8 mouse cellular contexts compared by ENCODE assay signal in the genomic region with DNA sequence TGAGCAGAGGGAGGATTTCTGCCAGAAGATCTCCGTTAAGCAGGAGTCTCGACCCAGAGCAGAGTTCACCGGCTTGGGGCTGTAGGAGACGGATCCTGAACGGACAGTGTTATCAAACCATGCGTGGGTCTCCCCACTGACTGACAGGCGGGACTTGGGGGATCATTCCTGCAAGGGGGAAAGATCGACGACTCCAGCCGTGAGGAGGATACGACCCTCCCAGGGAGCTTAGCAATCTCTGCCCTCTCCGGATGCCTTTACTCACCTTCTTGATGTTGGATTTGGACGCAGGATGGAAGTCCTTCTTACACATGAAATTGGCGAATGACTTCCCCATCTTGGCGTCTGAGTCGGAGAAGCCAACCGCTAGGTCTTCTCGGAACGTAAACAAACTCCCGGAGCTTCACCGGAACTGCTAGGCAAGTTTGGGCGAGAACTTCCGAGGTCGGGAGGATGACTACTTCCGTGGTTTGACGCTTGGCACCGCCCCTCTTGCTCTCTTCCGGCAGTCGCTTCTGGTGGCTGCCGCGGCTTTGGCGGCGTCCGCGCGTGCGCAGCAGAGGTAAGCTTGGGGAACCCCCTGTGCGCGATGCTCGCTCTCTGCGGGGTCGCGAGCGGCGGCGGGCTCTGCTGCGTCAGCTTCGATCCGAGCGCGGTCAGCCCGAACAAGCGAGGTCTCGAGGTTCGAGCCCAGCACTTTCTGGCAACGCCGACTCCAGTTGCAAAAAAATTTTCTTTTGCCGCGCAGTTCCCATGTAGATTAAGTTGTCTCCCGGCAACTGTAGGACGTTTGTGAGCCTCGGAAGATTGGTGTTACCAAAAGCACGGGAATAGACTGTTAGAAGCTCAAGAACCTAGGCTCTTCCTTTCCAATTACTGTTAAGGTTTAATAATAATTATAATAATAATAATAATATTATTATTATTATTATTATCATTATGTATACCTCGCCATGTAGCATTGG. TPM values are rescaled to one million over a fixed set of nuclear protein-coding genes. Genes with fewer than 3 reads are reported as not detected.
A peak's percentile ranks its signal among the peaks of the same experiment; 100 is the strongest.
DNase-seq lines count a peak whose midpoint lies in the region; ATAC-seq lines count a peak whose summit lies in the region.

Gene Scrn3 (plus strand): TSS at position 450 of the 965 bp plus-strand sequence.
Gene Cir1 (minus strand): TSS at position 550 of the 965 bp plus-strand sequence.

- H3K4me3 ChIP-seq in hindbrain, embryonic 11.5 days (ENCODE audit: low read depth, low read length), result peak within 1 kb of the TSS; percentile 80

- DNase-seq in Muller cell, postnatal 12 days (ENCODE audit: inconsistent ontology term), result peak; percentile 97
- DNase-seq in cerebellum, adult 9-11 months, result peak; percentile 97
- DNase-seq in frontal cortex, adult 2 months (ENCODE audit: extremely low spot score in 1 of 2, low spot score in 1 of 2), result peak; percentile 89 to 96
- peak; percentile 97 for DNase-seq in hindbrain, embryonic 11.5 days (ENCODE audit: low spot score)
- peak; percentile 90 to 95 for DNase-seq in layer of hippocampus, postnatal 10 days (ENCODE audit: low spot score in 2 of 2)
- peak; percentile 97 for DNase-seq in lung, postnatal 10 days
- peak; percentile 93 for DNase-seq in ovary, postnatal 36 days (ENCODE audit: low spot score)
- peak; percentile 94 for DNase-seq in thymus, postnatal 25 days

- H3K9ac ChIP-seq in hindbrain, embryonic 11.5 days (ENCODE audit: low read depth, low read length), result peak within 1 kb of the TSS; percentile 60

- no peaks in the 10 kb centered on the region for H3K36me3 ChIP-seq in hindbrain, embryonic 11.5 days (ENCODE audit: control insufficient read depth, insufficient read depth, low read length)

- peak; percentile 95 for ATAC-seq in hindbrain, embryonic 11.5 days (ENCODE audit: low FRiP score)

- H3K9me3 ChIP-seq in hindbrain, embryonic 11.5 days (ENCODE audit: control insufficient read depth, low read length), result no peaks in the 10 kb centered on the region

- H3K27ac ChIP-seq in hindbrain, embryonic 11.5 days (ENCODE audit: low read depth, low read length), result peak within 1 kb of the TSS; percentile 40

- H3K4me1 ChIP-seq in hindbrain, embryonic 11.5 days (replicated peaks; ENCODE audit: control insufficient read depth, insufficient read depth, low read length), result no peaks in the 10 kb centered on the region; the same call in 1 of the 2 replicates

- peak within 1 kb of the TSS; percentile 64 for H3K4me2 ChIP-seq in hindbrain, embryonic 11.5 days (replicated peaks; ENCODE audit: low read depth, low read length)

- no peaks in the 10 kb centered on the region for H3K27me3 ChIP-seq in hindbrain, embryonic 11.5 days (ENCODE audit: control insufficient read depth, insufficient read depth, low read length)

- WGBS in hindbrain, embryonic 11.5 days, result under 1% methylated on average over 64 of the region's 64 CpGs

RNA-seq across cellular contexts. Expression of gene Scrn3, which starts in this region (rescaled TPM):
- 25.5 and 26.0 TPM in 2 replicates for polyA plus RNA-seq in frontal cortex, adult 2 months (2012; rRNA removed)
- 10.7 and 12.7 TPM in 2 replicates for polyA plus RNA-seq in hindbrain, embryonic 11.5 days (2014; fragmentation: Nextera tagmentation; extraction: Ambion mirVana)
- 10 to 100 TPM; 12.1 to 12.6 TPM for total RNA-seq in layer of hippocampus, postnatal 10 days (2021)

RNA-seq across cellular contexts. Expression of gene Cir1, which starts in this region (rescaled TPM):
- polyA plus RNA-seq in frontal cortex, adult 2 months (2012; rRNA removed), result 30.5 and 35.5 TPM in 2 replicates
- 23.0 and 23.8 TPM in 2 replicates for polyA plus RNA-seq in hindbrain, embryonic 11.5 days (2014; fragmentation: Nextera tagmentation; extraction: Ambion mirVana)
- total RNA-seq in layer of hippocampus, postnatal 10 days (2021), result 10 to 100 TPM; 22.8 to 26.7 TPM

Comparison
In these comparisons a context has a peak if more than half of its experiments do, and no peak if none do; other contexts are left out.
1. Peak in every context shown above with its lines: DNase-seq, ATAC-seq, H3K4me3 ChIP-seq and H3K27ac ChIP-seq.